Mouse (Mus musculus) ovary, postnatal 10 days (tissue): Measurements from ENCODE around the gene 4930447C04Rik.

Source experiments
- DNase-seq: peaks from one replicate; pipeline ENCODE4 v3.0.0; 2022; ENCODE audit warnings: low spot score

4930447C04Rik gene

GRCm38 (mm10) chr12:72841500-72841899 lies 99.1 kb downstream of the 4930447C04Rik start:
- DNase-seq = no peak

- no peak for DNase-seq
Observed at GRCm38 (mm10) chr12:72837302-72837701, 103.3 kb downstream of the 4930447C04Rik start.

GRCm38 (mm10) chr12:72835518-72836015 lies 105.0 kb downstream of the 4930447C04Rik start:
- DNase-seq = no peak

GRCm38 (mm10) chr12:72834773-72835517 lies 105.6 kb downstream of the 4930447C04Rik start:
- no peak for DNase-seq

- DNase-seq = no peak
Observed at GRCm38 (mm10) chr12:72831711-72832432, 108.7 kb downstream of the 4930447C04Rik start.
